Mouse (Mus musculus): ENCODE results near the gene Chrm2. TPM values are rescaled to one million over a fixed set of nuclear protein-coding genes. Genes with fewer than 3 reads are reported as not detected.

Chrm2 gene
- polyA plus RNA-seq, 1 experiment: 4.7 TPM

DNA sequence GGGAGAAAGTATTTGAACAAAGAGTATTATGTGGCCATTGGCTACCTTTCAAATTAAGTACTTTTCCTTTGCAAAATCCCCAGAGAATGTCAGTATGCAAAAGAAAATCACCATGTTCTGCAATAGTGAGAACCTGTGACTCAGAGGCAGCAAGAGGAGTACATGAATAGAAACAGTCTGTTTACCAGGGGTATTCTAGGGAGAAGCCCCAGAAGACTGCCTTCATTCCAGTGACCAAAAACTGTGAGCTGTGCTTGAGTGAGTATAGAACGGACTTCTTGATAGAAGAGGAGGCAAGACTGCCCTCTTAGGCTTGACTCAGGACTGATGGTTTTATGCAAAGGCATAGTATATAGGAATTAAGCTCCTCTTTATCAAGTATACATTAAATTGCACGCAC, 22.2 kb downstream of the Chrm2 start:
- no peak for TF ChIP-seq CTCF (IDR thresholded peaks at IDR 0.05; ENCODE audit: extremely low read depth, insufficient read depth, low read length)
- no peak for TF ChIP-seq POLR2A (IDR thresholded peaks at IDR 0.05; ENCODE audit: extremely low read depth, insufficient read depth, low read length)
- Histone ChIP-seq H3K27ac (ENCODE audit: insufficient read depth, low read length) (no peak overlapping the region), H3K4me1 (ENCODE audit: control insufficient read depth, insufficient read depth, low read length) (no peaks in the 10 kb centered on the region), H3K4me3 (ENCODE audit: insufficient read depth, low read length) (no peak overlapping the region)

DNA sequence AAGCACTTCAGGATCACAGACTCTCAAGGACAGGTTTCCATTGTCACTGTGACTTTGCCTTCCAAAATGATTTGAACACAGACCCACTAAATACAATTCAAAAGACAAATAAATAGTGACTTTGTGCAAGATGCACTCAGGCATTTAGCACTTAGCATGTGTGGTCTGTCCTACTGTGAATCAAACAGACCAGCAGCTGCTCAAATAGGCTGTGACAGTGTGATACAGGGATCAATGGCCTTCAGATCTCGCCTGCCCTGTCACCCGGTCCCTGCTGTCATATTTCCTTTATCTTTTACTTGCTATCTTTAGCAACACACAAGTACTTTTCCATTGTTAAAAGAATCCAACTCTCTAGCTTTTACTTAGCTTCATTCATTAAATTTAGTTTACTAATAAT, 31.8 kb downstream of the Chrm2 start:
- H3K27ac ChIP-seq (ENCODE audit: insufficient read depth, low read length): no peak overlapping the region
- TF ChIP-seq CTCF (IDR thresholded peaks at IDR 0.05; ENCODE audit: extremely low read depth, insufficient read depth, low read length) (no peak), POLR2A (IDR thresholded peaks at IDR 0.05; ENCODE audit: extremely low read depth, insufficient read depth, low read length) (no peak)
- H3K4me3 ChIP-seq (ENCODE audit: insufficient read depth, low read length): no peak overlapping the region
- no peaks in the 10 kb centered on the region for H3K4me1 ChIP-seq (ENCODE audit: control insufficient read depth, insufficient read depth, low read length)

DNA sequence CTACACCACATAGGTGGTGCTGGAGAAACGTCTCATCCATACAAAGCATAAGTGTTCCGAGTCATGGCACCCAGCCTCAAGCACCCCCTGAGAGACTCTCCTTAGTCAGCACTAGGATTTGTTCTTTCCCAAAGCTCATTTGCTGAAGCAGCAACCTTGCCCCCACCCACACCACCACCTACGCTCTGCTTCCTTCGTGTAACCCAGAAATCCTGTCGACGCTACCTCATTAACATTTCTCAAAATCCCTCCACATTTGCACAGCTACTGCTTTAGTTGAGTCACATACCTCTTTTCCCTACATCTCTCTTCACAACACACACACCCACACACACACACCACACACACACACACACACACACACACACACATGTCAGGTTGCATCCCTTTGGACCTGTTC, 50.1 kb downstream of the Chrm2 start:
- no peak for TF ChIP-seq CTCF (IDR thresholded peaks at IDR 0.05; ENCODE audit: extremely low read depth, insufficient read depth, low read length)
- no peak for TF ChIP-seq POLR2A (IDR thresholded peaks at IDR 0.05; ENCODE audit: extremely low read depth, insufficient read depth, low read length)
- no peak overlapping the region for H3K4me3 ChIP-seq (ENCODE audit: insufficient read depth, low read length)
- no peak overlapping the region for H3K27ac ChIP-seq (ENCODE audit: insufficient read depth, low read length)
- H3K4me1 ChIP-seq (ENCODE audit: control insufficient read depth, insufficient read depth, low read length): no peaks in the 10 kb centered on the region

DNA sequence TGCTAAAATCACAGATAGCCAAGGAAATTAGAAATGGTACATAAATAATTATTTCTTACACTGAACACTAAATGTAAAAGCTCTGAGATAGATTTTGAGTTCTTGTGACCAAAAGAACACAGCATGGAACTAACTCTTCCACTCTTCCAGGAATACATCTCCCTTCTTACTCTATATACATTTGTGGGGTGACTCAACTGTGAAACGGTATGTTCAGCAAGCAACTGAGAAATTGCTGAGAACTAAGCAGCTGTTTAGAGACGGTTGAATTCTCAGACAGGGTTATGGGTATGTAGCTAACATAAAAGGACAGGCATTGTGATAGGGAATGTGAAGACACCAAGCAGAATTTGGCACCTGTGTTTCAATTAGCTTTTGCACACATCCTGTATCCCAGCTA, 51.3 kb downstream of the Chrm2 start:
- Histone ChIP-seq H3K4me1 (ENCODE audit: control insufficient read depth, insufficient read depth, low read length) (no peaks in the 10 kb centered on the region), H3K4me3 (ENCODE audit: insufficient read depth, low read length) (no peak overlapping the region), H3K27ac (ENCODE audit: insufficient read depth, low read length) (no peak overlapping the region)
- TF ChIP-seq POLR2A (IDR thresholded peaks at IDR 0.05; ENCODE audit: extremely low read depth, insufficient read depth, low read length): no peak
- TF ChIP-seq CTCF (IDR thresholded peaks at IDR 0.05; ENCODE audit: extremely low read depth, insufficient read depth, low read length): no peak

DNA sequence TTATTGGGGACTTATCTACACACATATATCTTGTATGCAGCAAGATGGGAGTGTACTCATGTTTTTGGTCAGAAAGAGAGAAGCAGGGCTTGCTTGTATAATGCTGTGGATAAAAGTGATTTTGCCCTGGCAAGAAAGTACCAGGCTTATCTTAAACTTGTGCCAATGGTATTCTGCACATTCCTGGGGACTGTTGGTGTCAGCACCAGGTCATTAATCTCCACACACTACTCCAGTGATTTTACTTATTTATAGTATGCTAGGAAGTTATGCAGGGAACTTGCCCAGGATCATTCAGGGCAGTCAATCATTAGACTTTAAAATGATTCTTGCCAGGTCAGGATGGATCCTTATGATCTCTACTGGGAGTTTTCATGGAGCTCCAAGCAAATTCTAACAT, 63.6 kb downstream of the Chrm2 start:
- TF ChIP-seq CTCF (IDR thresholded peaks at IDR 0.05; ENCODE audit: extremely low read depth, insufficient read depth, low read length) (no peak), POLR2A (IDR thresholded peaks at IDR 0.05; ENCODE audit: extremely low read depth, insufficient read depth, low read length) (no peak)
- no peaks in the 10 kb centered on the region for H3K4me1 ChIP-seq (ENCODE audit: control insufficient read depth, insufficient read depth, low read length)
- H3K4me3 ChIP-seq (ENCODE audit: insufficient read depth, low read length): no peak overlapping the region
- H3K27ac ChIP-seq (ENCODE audit: insufficient read depth, low read length): no peak overlapping the region

DNA sequence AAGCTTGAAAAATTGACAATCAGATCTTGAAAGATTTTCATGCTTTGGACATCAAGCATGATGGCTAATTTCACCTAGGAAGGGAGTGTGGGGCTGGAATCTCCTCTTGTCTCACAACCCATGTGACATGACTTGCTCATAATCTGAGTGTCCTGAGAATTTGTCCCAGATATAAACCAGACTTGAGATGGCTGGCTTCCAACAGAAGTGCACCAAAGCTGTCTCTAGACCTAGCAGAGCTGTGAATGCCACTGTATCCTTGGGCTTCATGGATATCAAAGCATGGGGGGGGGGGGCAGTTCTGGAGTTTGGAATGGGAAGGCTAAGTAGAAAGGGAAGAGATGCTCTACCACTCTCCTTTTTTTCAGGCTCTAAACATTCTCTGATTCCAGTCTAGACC, 67.2 kb downstream of the Chrm2 start:
- Histone ChIP-seq H3K4me3 (ENCODE audit: insufficient read depth, low read length) (no peak overlapping the region), H3K27ac (ENCODE audit: insufficient read depth, low read length) (no peak overlapping the region), H3K4me1 (ENCODE audit: control insufficient read depth, insufficient read depth, low read length) (no peaks in the 10 kb centered on the region)
- TF ChIP-seq CTCF (IDR thresholded peaks at IDR 0.05; ENCODE audit: extremely low read depth, insufficient read depth, low read length) (no peak), POLR2A (IDR thresholded peaks at IDR 0.05; ENCODE audit: extremely low read depth, insufficient read depth, low read length) (no peak)

DNA sequence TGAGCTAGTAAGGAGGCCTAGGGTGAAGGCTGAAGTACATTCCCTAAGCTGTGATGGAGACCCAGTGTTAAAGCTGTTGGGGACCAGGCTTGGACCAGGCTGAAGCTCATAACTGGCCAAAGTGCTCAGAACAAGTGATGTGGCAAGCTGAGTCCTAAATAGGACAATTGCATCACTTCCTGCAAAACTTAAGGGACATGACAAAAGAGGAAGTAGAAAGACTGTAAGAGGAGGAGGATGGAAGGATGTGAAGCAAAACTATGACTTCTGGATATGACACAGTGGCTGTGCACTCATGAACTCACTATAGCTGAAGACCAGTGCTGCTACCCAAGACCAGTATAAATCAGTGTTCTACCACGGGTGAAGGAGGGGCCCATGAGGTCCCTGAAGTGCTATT, 69.1 kb downstream of the Chrm2 start:
- Histone ChIP-seq H3K4me3 (ENCODE audit: insufficient read depth, low read length) (no peak overlapping the region), H3K27ac (ENCODE audit: insufficient read depth, low read length) (no peak overlapping the region), H3K4me1 (ENCODE audit: control insufficient read depth, insufficient read depth, low read length) (no peaks in the 10 kb centered on the region)
- TF ChIP-seq POLR2A (IDR thresholded peaks at IDR 0.05; ENCODE audit: extremely low read depth, insufficient read depth, low read length) (no peak), CTCF (IDR thresholded peaks at IDR 0.05; ENCODE audit: extremely low read depth, insufficient read depth, low read length) (no peak)

DNA sequence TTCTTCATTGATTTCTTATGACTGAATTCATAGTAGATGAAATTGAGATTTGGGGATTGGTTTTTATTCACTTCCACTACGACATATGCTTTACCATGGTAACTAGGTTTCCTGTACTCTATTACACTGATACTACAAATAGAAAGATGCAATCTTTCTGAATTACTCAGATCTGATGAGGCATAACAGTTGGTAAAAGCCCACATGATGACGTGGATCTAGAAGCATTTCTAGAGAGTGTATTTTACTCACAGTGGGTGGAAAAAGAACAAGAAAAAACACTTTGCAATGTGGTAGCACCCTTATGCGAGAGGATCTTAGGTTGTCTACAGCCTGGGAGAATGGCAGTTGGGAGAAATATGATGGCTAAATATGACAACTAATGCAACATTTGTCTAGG, 76.1 kb downstream of the Chrm2 start:
- Histone ChIP-seq H3K4me3 (ENCODE audit: insufficient read depth, low read length) (no peak overlapping the region), H3K4me1 (ENCODE audit: control insufficient read depth, insufficient read depth, low read length) (no peaks in the 10 kb centered on the region), H3K27ac (ENCODE audit: insufficient read depth, low read length) (no peak overlapping the region)
- TF ChIP-seq CTCF (IDR thresholded peaks at IDR 0.05; ENCODE audit: extremely low read depth, insufficient read depth, low read length) (no peak), POLR2A (IDR thresholded peaks at IDR 0.05; ENCODE audit: extremely low read depth, insufficient read depth, low read length) (no peak)

DNA sequence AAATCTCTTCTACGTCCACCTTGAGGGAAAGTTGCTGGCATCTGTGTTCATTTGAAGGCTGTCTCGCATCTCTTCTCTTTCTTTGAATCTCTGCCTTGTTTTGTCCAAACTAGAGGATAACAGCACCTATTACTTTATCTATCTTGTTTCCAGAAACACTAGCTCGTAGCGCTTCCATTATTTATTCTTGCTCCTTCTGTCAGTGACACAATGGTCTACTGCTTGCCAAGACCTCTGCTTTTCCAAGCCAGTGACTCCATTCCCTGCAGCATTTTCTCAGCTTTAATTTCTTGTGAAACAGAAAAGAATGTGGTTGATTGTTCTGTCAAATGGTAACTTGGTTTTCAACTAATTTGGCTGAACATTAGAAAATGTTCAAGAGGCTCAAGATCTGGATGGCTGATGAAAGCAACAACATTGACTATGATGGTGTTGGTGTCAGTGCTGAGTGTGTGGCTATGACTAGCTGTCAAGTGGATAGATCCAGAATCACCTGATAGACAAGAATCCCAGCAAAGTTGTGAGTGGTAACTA, 96.3 kb downstream of the Chrm2 start:
- TF ChIP-seq CTCF (IDR thresholded peaks at IDR 0.05; ENCODE audit: extremely low read depth, insufficient read depth, low read length): no peak
- no peak for TF ChIP-seq POLR2A (IDR thresholded peaks at IDR 0.05; ENCODE audit: extremely low read depth, insufficient read depth, low read length)
- H3K4me1 ChIP-seq (ENCODE audit: control insufficient read depth, insufficient read depth, low read length): no peaks in the 10 kb centered on the region
- H3K27ac ChIP-seq (ENCODE audit: insufficient read depth, low read length): no peak overlapping the region
- H3K4me3 ChIP-seq (ENCODE audit: insufficient read depth, low read length): no peak overlapping the region

DNA sequence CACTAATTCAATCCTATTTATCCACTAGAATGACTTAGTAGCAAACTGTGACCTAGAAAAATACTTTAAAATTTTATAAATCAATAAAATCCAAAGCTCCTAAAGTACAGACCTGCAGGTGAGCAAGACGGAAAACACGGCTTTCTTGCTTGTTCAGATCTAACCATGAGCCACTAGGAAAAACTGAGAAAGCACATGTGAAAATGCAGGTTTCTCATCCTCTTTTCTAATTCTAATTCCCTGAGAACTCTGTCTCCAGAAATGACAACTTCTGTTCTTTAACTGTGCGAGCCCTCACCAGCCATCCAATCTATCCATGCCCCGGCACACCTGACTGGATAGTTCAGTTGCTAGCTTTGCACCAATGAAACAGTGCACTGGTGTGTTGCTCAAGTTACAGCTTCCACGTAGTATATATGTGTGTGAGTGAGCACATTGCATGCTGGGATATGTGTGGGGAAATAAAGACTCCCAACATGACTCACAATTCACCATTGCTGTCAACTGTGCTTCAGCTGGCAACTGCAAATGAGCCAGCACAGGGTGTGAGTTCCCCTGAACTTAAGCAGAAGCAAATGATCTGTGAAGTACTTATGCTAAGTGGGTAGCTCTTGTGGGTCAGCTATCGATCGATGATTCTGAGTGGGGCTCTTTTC, 119.3 kb downstream of the Chrm2 start:
- H3K27ac ChIP-seq (ENCODE audit: insufficient read depth, low read length): no peak overlapping the region
- no peaks in the 10 kb centered on the region for H3K4me1 ChIP-seq (ENCODE audit: control insufficient read depth, insufficient read depth, low read length)
- no peak for TF ChIP-seq CTCF (IDR thresholded peaks at IDR 0.05; ENCODE audit: extremely low read depth, insufficient read depth, low read length)
- no peak for TF ChIP-seq POLR2A (IDR thresholded peaks at IDR 0.05; ENCODE audit: extremely low read depth, insufficient read depth, low read length)
- H3K4me3 ChIP-seq (ENCODE audit: insufficient read depth, low read length): no peak overlapping the region
